Mouse (Mus musculus) cerebellum, adult 8-10 months (tissue): ENCODE results near the gene Armc6.
A peak's percentile ranks its signal among the peaks of the same experiment; 100 is the strongest.
"Not testable (repeated sequence)": the region's sequence is repeated elsewhere in the genome, so short reads cannot be mapped to it uniquely, and the experiment has no call there.

ENCODE experiments used
- DNase-seq: peaks from one replicate; pipeline ENCODE4 v3.0.0; 2022

Armc6 gene

DNA sequence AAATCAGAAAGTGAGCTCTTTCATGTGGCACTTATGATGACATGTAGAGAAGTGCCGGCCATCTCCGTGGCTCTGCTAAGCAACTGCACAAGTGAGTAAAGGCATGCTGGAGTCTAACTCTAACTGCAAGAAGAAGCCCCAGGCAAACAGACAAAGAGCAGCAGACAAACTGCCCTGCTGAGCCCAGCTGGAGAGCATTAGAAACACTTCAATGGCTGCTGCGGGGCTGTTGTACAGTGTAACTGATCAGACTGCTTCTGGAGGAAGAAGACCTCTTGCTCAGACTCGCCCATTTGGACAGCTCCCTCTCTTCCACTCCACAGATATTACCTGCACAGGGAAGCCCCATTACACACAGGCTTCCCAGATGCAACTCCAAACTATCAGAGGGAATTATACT, 6.3 kb downstream of the Armc6 start:
- DNase-seq = no peak

DNA sequence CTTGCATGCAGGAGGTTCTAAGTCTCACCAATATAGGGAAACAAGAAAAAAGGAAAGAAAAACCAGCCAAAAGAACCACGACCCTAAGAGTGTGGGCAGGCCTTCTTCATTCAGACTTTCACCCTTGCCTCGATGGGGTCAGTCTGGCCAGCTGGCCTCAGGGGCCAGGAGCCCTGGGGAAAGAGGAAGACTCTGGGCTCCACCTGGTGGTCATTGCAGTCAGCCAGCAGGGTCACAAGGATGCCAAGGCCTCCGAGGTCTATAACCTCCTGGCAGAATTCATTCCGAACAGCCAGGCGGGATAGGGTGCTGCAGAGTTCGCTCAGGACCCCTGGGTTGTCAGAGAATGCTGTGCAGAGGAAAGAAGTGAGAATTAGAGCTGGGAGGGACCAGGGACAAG, 10.9 kb downstream of the Armc6 start:
- DNase-seq = no peak

GRCm38 (mm10) chr8:70222041-70222440, 12.2 kb downstream of the Armc6 start:
- no peak for DNase-seq

DNA sequence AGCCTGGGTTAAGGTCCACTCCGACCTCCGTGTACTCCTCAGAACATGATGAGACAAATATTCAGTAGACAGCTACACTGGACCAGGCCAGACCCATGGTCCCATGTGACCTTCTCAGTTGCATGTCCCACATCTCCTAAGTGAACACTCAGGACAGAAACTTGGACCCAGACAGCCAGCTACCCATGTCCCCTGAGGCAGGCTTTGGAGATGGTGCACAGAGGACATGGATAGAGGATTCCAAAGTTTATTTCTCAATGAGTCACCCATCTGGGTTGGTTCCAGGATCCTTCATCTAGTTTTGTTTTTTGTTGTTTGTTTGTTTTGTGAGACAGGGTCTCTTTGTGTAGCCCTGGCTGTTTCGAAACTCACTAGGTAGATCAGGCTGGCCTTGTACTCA, 13.4 kb downstream of the Armc6 start:
- DNase-seq = no peak

GRCm38 (mm10) chr8:70220236-70220840, 13.9 kb downstream of the Armc6 start:
- no peak for DNase-seq

DNA sequence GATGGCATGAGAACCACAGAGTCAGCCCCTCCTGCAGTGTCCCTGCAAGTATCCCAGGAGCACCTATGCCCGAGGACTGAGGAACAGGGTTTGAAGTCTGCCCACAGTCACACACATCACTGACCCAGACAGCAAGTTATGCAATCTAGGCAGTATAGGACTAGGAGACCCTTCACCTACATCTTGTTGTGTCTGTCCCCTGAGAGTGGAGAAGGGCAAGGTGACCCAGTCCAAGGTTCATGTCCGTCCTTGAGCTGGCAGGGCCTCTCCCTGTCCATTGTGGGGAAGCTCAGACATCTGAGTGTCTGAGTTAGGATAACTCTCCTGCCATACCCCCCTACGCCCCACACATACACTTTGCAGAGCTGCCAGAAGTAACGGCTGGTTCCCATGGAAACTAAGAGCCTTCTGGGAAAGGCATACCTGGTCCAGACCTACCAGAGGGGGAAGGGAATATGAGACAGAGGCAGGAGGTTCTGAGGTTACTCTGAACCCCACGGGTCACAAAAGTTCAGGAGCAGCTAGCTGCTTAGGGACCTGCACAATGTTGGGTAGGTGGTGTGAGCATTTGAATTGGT, 15.1 kb downstream of the Armc6 start:
- DNase-seq = no peak

DNA sequence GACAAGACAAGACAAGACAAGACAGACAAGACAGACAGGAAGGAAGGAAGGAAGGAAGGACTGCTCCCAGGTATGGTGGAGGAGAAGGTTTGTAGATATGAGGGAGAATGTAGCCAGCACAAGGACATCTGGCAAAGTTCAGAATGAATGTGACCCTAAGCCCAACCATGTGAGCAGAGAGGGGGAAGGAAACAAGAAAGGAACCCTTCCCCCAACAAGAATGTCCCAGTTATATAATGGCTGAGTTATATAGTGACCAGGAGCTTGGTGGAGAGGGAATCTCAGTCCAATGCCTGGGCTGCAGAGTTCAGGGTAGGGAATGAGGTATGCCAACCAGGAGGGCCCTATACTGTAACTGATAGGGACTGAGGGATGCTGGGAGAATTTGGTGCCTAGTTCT, 16.8 kb downstream of the Armc6 start:
- no peak for DNase-seq

GRCm38 (mm10) chr8:70216566-70216965, 17.7 kb downstream of the Armc6 start:
- DNase-seq = peak; percentile 72

DNA sequence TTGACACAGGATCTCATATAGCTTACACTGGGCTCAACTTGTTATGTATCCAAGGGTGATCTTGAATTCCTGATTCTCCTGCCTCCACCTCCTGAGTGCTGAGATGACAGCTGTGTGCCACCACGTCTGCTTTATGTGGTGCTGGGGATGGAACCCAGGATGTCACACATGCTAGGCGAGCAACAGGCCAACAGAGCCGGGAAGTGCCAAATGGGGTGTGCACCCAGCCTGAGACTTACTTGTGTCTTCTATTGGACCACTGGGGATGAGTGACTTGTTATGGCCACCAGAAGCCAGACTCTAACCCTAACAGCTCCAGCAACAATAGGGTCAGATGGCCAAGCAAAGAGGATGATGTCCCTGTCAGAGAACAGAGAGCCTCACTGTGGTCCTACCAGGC, 18.1 kb downstream of the Armc6 start:
- not testable (repeated sequence) for DNase-seq

DNA sequence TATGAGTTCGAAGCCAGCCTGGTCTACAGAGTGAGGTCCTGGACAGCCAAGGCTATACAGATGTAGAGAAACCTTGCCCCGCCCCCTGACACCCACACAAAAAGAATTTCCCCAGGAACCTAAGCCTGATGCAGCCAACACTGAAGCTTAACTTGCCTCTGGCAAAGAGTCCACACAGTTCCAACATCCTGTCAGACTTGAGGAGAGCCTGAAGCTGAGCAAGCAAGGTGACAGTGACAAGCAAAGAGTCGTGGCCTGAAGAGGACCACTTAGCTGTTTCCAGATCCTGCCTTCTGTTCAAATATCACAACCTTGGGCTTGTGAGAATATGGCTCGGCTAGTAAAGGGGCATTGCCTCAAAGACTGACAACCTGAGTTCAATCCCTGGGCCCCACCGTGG, 19.2 kb downstream of the Armc6 start:
- no peak for DNase-seq

- DNase-seq = no peak
These were observed 19.9 kb downstream of the Armc6 start for GRCm38 (mm10) chr8:70214411-70214810.

- peak; percentile 99 for DNase-seq
These were observed 21.9 kb downstream of the Armc6 start, which contains the start of gene Slc25a42 for GRCm38 (mm10) chr8:70212112-70213055. Gene Slc25a42, minus strand, starts transcription at chr8:70212305.

DNA sequence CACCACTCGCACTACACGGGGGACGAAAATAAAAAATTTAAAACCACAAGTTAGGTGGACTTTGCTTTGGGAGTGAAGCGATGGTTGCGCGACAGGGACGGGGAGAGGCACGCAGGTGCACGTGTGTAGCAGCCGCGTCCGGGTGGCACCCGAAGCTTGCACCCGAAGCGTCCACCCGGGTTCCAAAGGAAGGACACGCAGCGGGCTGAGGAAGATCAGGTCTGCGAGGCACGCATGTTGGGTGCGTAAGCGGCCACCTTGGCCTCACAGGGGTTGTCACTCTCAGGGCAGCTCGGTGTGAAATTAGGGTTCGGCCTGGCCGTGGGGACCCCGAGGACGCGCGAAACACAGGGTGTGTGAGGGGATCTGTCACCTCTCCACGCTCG, 22.5 kb downstream of the Armc6 start:
- no peak for DNase-seq

- DNase-seq = no peak
These were observed 23.0 kb downstream of the Armc6 start for GRCm38 (mm10) chr8:70211275-70211674.

DNA sequence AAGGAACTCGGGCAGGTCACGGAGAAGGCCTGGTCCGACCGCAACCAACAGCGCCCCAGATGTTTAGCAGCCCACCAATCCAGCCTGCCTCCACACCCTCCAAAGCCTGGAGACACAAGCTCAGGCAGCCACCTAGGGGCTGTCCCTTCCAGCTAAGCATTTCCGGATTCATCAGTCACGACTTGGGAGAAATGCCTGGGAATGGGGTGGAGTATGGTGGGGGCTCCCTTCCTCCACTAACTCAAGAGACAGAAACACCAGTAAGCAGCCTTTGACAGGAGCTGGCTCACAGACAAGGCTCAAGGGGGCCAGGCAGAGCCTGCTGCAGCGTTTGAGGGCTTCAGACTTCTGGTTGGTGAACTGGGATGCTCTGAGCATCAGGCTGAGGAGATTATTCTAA, 23.7 kb downstream of the Armc6 start:
- DNase-seq = no peak

- DNase-seq = no peak
These were observed 26.1 kb downstream of the Armc6 start for GRCm38 (mm10) chr8:70208130-70208529.

GRCm38 (mm10) chr8:70204757-70205156, 29.5 kb downstream of the Armc6 start:
- DNase-seq = no peak

DNA sequence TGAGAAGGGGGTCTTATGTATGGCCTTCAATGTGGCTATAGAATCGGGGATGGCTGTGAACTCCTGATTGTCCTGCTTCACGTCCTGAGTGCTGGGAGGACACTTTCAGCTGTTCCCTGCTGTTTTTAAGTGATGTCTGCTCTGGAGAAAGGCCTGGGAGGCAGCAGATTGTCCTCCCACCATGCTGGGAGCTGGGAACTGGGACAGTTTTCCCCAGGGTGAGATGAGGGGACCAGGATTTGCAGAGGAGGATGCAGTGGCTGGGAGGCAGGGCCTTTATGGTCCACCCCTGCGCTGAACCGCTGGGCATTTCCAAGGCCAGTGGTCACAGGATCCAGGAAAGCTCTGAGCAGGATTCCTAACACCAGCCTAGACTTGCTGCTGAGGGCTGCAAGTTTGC, 31.2 kb downstream of the Armc6 start:
- no peak for DNase-seq

DNA sequence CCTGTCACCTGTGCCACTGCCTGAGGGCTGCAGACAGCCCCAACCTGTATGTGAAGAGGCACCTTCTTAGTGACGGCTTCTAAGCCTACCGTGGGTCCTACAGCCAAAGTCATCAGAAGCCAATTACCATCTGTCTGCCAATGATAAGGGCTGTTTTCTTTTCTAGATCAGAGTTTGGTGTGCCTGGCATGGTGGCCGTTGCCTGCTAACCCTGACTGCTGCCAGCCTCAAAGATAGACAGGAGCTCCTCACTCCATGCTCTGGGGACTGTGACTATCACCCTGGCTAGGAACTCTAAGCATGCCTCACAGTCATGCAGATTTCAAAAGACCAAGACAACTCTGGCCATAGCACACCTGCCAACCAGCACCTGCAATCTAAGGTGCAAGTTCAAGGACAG, 32.8 kb downstream of the Armc6 start:
- DNase-seq = no peak

- peak; percentile 63 for DNase-seq
These were observed 34.1 kb downstream of the Armc6 start for GRCm38 (mm10) chr8:70200098-70200681.

- DNase-seq = no peak
These were observed 36.7 kb downstream of the Armc6 start for GRCm38 (mm10) chr8:70197603-70198002.

DNA sequence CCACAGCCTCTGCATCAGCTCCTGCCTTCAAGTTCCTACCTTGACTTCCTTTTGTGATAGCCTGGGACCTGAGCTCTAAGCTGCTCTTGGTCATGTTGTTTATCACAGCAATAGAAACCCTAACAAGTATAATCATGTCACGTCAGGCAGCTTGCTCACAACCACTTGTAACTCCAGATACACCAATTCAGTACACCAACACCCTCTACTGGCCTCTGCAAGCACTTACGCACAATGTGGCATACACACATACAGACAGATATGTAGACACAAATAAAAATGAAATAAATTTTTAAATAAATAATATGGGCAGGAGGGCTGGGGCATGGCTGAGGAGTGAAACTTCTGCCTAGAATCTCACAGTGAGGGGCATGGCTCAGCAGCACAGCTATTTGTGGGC, 38.5 kb downstream of the Armc6 start:
- no peak for DNase-seq

- DNase-seq = no peak
These were observed 40.1 kb downstream of the Armc6 start for GRCm38 (mm10) chr8:70194191-70194590.

GRCm38 (mm10) chr8:70193238-70193637, 41.0 kb downstream of the Armc6 start:
- DNase-seq = no peak
